Mouse (Mus musculus) cerebellum, adult 18-20 months (tissue): ENCODE results near the gene Rxra.

Source experiments
- DNase-seq, 2 experiments: peaks; one replicate each; pipeline ENCODE4 v3.0.0; 2021

The Rxra gene

GRCm38 (mm10) chr2:27769701-27770100 lies 93.5 kb downstream of the Rxra start:
- no peak for DNase-seq

GRCm38 (mm10) chr2:27770205-27770604 lies 94.0 kb downstream of the Rxra start:
- peak; percentile 59 to 72 for DNase-seq

- peak; percentile 69 to 81 for DNase-seq
Observed at GRCm38 (mm10) chr2:27771936-27772335, 95.7 kb downstream of the Rxra start.

- DNase-seq, result no peak
Observed at GRCm38 (mm10) chr2:27772841-27773388, 96.7 kb downstream of the Rxra start.

GRCm38 (mm10) chr2:27773980-27774730 lies 97.9 kb downstream of the Rxra start:
- no peak for DNase-seq

DNA sequence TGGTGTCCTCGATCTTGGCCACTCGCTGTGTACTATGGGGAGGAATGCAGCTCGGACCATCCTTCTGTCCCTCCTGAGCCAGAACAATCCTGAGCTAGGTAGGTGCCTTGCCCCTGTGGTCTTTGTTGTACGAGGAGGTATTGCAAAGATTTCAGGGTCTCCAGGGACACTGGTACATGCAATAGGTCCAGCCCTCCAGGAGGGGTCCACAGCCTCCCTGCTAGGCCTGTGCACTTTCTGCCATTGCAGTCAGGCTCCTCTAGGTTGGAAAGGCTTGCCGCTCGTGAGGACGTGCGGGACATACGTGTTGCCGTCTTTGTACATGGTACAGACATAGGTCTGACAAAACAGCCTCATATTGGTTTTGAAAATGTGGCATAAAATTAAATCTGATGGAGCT lies 98.8 kb downstream of the Rxra start:
- DNase-seq, result no peak

- no peak for DNase-seq
Observed at GRCm38 (mm10) chr2:27775625-27776024, 99.4 kb downstream of the Rxra start.

- DNase-seq, result no peak
Observed at GRCm38 (mm10) chr2:27777756-27778155, 101.5 kb downstream of the Rxra start.

DNA sequence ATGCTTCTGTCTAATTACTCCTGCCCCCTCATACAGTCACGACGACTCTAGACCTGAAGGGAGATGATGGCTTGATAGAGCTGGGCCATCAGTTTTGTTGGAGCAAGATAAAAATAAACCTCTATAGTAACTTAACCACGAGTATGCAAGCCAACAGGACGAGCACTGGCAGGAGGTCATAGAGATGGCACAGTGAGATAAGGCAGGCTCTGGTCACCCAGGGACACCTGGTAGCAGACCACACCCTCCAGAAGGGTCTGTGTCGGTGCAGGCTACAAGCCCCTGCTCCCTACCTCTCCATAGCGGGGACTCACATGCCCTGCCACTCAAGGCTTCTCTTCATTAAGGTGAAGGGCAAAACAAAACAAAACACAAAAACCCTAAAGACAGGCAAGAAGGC lies 102.0 kb downstream of the Rxra start:
- no peak for DNase-seq

DNA sequence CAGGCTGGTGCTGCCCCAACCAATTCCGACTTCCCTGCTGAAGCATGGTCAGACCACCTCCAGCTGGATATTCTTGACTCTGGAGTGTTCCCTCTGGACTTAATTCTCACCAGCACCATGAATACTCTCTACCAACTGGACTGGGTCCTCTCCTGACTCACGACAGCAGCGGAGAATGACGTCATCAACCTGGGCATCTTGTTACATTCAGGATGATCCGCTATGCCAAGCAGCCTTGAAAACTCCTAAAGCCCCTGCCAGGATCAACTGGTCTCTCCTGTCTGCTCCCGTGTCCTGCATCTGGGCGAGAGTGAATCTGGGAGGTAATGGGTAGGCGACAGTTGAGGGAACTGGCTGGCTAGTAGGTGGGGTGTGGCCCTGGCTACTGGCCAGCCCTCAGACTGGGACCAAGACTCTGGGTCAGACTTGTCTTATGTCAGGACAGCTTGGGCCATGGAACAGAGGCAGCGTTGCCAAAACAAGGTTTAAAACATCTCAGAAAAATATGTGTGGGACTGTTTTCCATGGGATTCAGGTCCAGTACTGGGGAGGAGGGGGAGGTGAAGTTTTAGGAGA lies 103.1 kb downstream of the Rxra start:
- DNase-seq, result no peak

GRCm38 (mm10) chr2:27780162-27780561 lies 103.9 kb downstream of the Rxra start:
- no peak for DNase-seq

DNA sequence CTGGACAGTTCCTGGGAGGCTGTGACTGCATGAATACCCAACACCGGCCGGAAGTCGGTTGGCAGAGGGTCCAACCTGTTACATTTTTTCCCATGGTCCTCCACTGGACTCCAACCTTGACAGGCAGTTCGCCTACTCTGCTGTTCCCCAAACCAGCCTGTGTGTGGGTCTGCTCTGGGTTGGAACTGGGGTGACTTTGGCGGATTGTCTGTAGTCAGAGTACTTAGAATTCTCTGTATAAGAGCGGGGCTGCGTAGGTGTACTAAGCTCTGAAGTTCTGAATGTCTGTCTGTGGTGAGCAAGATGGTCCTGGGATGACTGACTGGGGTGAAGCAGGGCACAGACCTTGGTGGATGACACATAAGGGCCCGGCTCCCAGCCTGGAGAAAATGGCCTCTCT lies 109.1 kb downstream of the Rxra start:
- DNase-seq, result no peak

- no peak for DNase-seq
Observed at GRCm38 (mm10) chr2:27785973-27786417, 109.8 kb downstream of the Rxra start.

- DNase-seq, result no peak
Observed at GRCm38 (mm10) chr2:27791571-27791970, 115.3 kb downstream of the Rxra start.

GRCm38 (mm10) chr2:27799018-27799417 lies 122.8 kb downstream of the Rxra start:
- DNase-seq, result no peak

DNA sequence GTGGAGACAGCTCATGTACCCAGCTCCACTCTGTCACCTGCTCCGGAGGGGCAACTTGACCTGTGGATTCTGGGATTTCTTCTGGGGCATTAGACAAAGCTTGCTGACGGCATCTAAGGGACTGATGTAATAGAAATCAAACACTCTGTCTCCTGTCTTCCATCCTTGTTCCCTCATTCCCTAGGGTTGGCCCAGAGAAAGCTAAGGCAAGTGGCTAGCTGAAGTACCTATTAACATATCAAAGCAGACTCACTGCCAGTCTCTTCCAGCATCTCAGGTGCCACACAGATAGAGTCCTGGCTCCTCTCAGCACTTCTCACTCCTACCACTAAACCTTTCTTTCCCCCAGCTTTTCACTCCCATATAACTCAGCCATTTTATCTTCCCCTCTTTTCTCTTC lies 124.8 kb downstream of the Rxra start:
- no peak for DNase-seq

GRCm38 (mm10) chr2:27802493-27802892 lies 126.3 kb downstream of the Rxra start:
- no peak for DNase-seq

DNA sequence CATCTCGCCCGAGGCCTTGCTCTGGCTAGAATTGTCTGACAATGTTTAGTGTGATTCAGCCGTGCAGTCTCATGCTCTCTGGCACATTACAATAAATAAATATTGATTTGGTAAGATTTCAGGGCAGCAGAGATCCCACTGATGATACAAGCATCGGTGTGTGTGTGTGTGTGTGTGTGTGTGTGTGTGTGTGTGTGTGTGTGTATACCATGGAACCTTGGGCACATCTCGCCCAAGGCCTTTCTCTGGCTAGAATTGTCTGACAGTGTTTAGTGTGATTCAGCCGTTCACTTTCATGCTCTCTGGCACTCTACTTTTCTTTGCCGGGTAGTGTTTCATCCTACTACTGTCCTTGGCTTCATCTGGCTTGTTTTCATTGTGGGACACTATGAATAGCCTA lies 130.5 kb downstream of the Rxra start:
- no peak for DNase-seq

GRCm38 (mm10) chr2:27807684-27808083 lies 131.4 kb downstream of the Rxra start:
- no peak for DNase-seq

DNA sequence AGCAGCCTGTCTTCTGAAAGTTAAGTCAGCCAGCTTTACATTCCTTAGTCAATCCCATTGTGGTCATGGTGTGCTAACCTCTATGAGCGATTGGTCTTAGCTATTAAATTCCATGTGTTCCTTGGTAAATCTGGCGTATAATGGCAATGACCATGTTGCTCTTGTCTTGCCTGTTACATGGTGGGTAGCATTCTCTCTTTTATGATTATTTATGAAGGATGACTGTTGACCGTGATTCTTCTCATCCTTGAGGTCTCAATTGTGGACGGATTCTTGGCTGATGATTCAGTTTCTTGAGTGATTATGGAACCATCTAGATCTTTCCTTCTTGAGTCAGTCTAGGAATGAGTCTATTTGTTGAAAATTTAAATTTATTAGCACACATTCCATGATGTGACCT lies 133.7 kb downstream of the Rxra start:
- DNase-seq, result no peak
